Mouse (Mus musculus) cerebellum, postnatal 14 days (tissue): Measurements from ENCODE around the gene Rtp3.
A peak's percentile ranks its signal among the peaks of the same experiment; 100 is the strongest.

Experiments
- DNase-seq, 2 experiments: peaks; one replicate each; pipeline ENCODE4 v3.0.0; 2021; ENCODE audit warnings: mixed read lengths in 2 of 2

Rtp3 gene

GRCm38 (mm10) chr9:110965910-110966231 lies 24.5 kb downstream of the Rtp3 start:
- no peak for DNase-seq

GRCm38 (mm10) chr9:110965062-110965909 lies 25.1 kb downstream of the Rtp3 start:
- no peak for DNase-seq

- no peak for DNase-seq
These were observed 26.7 kb downstream of the Rtp3 start for GRCm38 (mm10) chr9:110963566-110964115.

GRCm38 (mm10) chr9:110961386-110961785 lies 29.0 kb downstream of the Rtp3 start:
- no peak for DNase-seq

- DNase-seq = no peak
These were observed 29.9 kb downstream of the Rtp3 start for GRCm38 (mm10) chr9:110960230-110961149.

GRCm38 (mm10) chr9:110959669-110960068 lies 30.7 kb downstream of the Rtp3 start:
- DNase-seq = no peak

GRCm38 (mm10) chr9:110955962-110956361 lies 34.4 kb downstream of the Rtp3 start:
- no peak for DNase-seq

GRCm38 (mm10) chr9:110954681-110955445 lies 35.5 kb downstream of the Rtp3 start:
- no peak for DNase-seq

- peak; percentile 73 to 84 for DNase-seq
These were observed 36.6 kb downstream of the Rtp3 start for GRCm38 (mm10) chr9:110953550-110954461.

- no peak for DNase-seq
These were observed 37.3 kb downstream of the Rtp3 start for GRCm38 (mm10) chr9:110952931-110953549.

- no peak for DNase-seq
These were observed 38.0 kb downstream of the Rtp3 start for GRCm38 (mm10) chr9:110952398-110952797.

GRCm38 (mm10) chr9:110951866-110952265 lies 38.5 kb downstream of the Rtp3 start:
- no peak for DNase-seq

- DNase-seq = no peak
These were observed 39.0 kb downstream of the Rtp3 start, which contains the start of gene Lrrc2 for GRCm38 (mm10) chr9:110951397-110951796. TSS of gene Lrrc2 (plus strand) at chr9:110951545.

- no peak for DNase-seq
These were observed 40.3 kb downstream of the Rtp3 start for GRCm38 (mm10) chr9:110950109-110950508.

- no peak for DNase-seq
These were observed 41.5 kb downstream of the Rtp3 start for GRCm38 (mm10) chr9:110948813-110949310.

GRCm38 (mm10) chr9:110947900-110948299 lies 42.5 kb downstream of the Rtp3 start:
- DNase-seq = no peak

- no peak for DNase-seq
These were observed 43.1 kb downstream of the Rtp3 start for GRCm38 (mm10) chr9:110947261-110947661.

- DNase-seq = no peak
These were observed 43.8 kb downstream of the Rtp3 start for GRCm38 (mm10) chr9:110946548-110947044.

GRCm38 (mm10) chr9:110945926-110946325 lies 44.5 kb downstream of the Rtp3 start, which contains the start of gene Tdgf1:
TSS of gene Tdgf1 (minus strand) at chr9:110946158.
- no peak for DNase-seq

- no peak for DNase-seq
These were observed 45.0 kb downstream of the Rtp3 start for GRCm38 (mm10) chr9:110945343-110945742.
